Mouse (Mus musculus) heart, adult 2 months (tissue): ENCODE data around the gene Acox2. TPM values are rescaled to one million over a fixed set of nuclear protein-coding genes. Genes with fewer than 3 reads are reported as not detected.

Source experiments
- DNase-seq, 2 experiments: peaks; one replicate each; pipeline ENCODE4 v3.0.0; 2021
- H3K27ac ChIP-seq: fragments of 200-600 bp; 2 replicates; pipeline ENCODE4 v1.8.1; 2022
- H3K27me3 ChIP-seq: fragments of 200-500 bp; 2 replicates; pipeline ENCODE4 v1.6.1; 2012; ENCODE audit warnings: mild to moderate bottlenecking, low read length, inconsistent platforms, mixed read lengths; ENCODE audit not compliant: control insufficient read depth, insufficient read depth
- H3K36me3 ChIP-seq: fragments of 200-500 bp; 2 replicates; pipeline ENCODE4 v1.6.1; 2012; ENCODE audit warnings: low read length, inconsistent platforms; ENCODE audit not compliant: control insufficient read depth, insufficient read depth
- H3K4me1 ChIP-seq: fragments of 200-500 bp; 2 replicates; pipeline ENCODE4 v1.6.1; 2011; ENCODE audit warnings: low read length; ENCODE audit not compliant: control insufficient read depth, insufficient read depth
- H3K4me3 ChIP-seq: fragments of 200-600 bp; 2 replicates; pipeline ENCODE4 v1.8.1; 2022
- H3K79me2 ChIP-seq: fragments of 200-500 bp; replicated peaks from 2 replicates; pipeline ENCODE4 v1.6.1; 2012; ENCODE audit warnings: mild to moderate bottlenecking, inconsistent platforms, low read length, moderate library complexity, mixed read lengths; ENCODE audit not compliant: control insufficient read depth, insufficient read depth
- H3K9ac ChIP-seq: fragments of 200-500 bp; 2 replicates; pipeline ENCODE4 v1.6.1; 2012; ENCODE audit warnings: low read depth, mild to moderate bottlenecking, control low read depth, inconsistent platforms, low read length, mixed read lengths
- CTCF ChIP-seq: fragments of 200-600 bp; IDR thresholded peaks from 2 replicates; pipeline ENCODE4 v1.8.1; 2022; ENCODE audit warnings: antibody characterized with exemption, mild to moderate bottlenecking, moderate library complexity
- EP300 ChIP-seq: fragments of 200-500 bp; IDR thresholded peaks from 2 replicates; pipeline ENCODE4 v1.6.1; 2011; ENCODE audit warnings: low read depth, low read length, control low read depth; ENCODE audit not compliant: insufficient read depth
- POLR2A ChIP-seq: fragments of 200-500 bp; IDR thresholded peaks from 2 replicates; pipeline ENCODE4 v1.6.1; 2011; ENCODE audit warnings: mild to moderate bottlenecking, low read depth, low read length, control low read depth; ENCODE audit not compliant: insufficient read depth
- WGBS: fragments of 180-500 bp; shearing (Covaris S2); methylation state at CpG from one replicate; pipeline ENCODE4 v1.1.7; 2018; 5-methylcytosine and 5-hydroxymethylcytosine counted together
- intact Hi-C: fragments of 180-260 bp; cut with DNase I; formaldehyde crosslinking; loops from one replicate; pipeline ENCODE4 v1.15.1; 2025
- polyA plus RNA-seq: library from polyadenylated mRNA; depleted of rRNA; stranded (reverse); fragments of >200 nt; gene quantifications from 2 replicates; pipeline ENCODE4 v1.2.3, GENCODE M21; 2012
- total RNA-seq, 2 experiments: library from RNA; stranded (reverse); gene quantifications; 2 replicates each; pipeline ENCODE4 v1.2.3; 2021

Gene Acox2
- total and polyA plus RNA-seq, 3 experiments: 0.34 to 1.3 (median 0.91) TPM

DNA sequence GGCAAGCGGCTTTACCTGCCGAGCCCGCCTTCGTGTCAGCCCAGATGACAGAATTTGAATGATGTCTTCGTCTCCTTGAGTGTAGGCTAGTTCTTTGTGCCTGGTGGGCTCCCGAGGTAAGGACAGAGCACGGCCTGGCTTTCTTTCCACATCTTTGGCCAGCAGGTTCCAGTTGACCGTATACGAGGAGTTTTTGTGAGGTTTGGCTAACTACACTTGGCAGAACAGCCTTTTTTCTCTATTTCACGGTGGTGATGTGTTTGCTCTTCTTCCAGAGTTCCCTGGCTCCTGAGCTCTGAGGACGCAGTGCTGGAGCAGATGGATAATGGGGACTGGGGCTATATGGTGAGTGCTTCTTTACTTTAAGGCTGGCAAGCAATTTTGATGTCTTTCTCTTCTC, 39.3 kb downstream of the Acox2 start:
- H3K27me3 ChIP-seq: no peaks in the 10 kb centered on the region
- 0 out of 2 replicates have a peak, but pooled peaks cover 1% of the 10 kb centered on the region for H3K79me2 ChIP-seq
- no peak for TF ChIP-seq POLR2A
- no peak for TF ChIP-seq EP300
- no peak for TF ChIP-seq CTCF
- 94% methylated on average over 11 of the region's 11 CpGs for WGBS
- intact Hi-C loops: loop anchor here (5.0 kb wide), 2 partner anchors 97 to 122 kb away; partner anchors contain the start of gene Fam107a
- H3K4me1 ChIP-seq: peaks cover 6% of the 10 kb centered on the region
- no peak for DNase-seq
- no peaks in the 10 kb centered on the region; the same call in 1 of the 2 replicates for H3K36me3 ChIP-seq
- no peak overlapping the region for H3K27ac ChIP-seq
- H3K9ac ChIP-seq: no peak overlapping the region
- no peak overlapping the region for H3K4me3 ChIP-seq

- Histone ChIP-seq H3K27ac (no peak overlapping the region), H3K4me3 (no peak overlapping the region), H3K27me3 (no peaks in the 10 kb centered on the region), H3K79me2 (0 out of 2 replicates have a peak, but pooled peaks cover 1% of the 10 kb centered on the region), H3K9ac (no peak overlapping the region), H3K36me3 (no peaks in the 10 kb centered on the region; the same call in 1 of the 2 replicates), H3K4me1 (peaks cover 6% of the 10 kb centered on the region)
- no peak for TF ChIP-seq POLR2A
- no peak for TF ChIP-seq CTCF
- TF ChIP-seq EP300: no peak
- DNase-seq: no peak
- intact Hi-C loops: loop anchor here (5.0 kb wide), 2 partner anchors 98 to 123 kb away; partner anchors contain the start of gene Fam107a
- 66% methylated on average over 10 of the region's 10 CpGs for WGBS
These were observed 40.3 kb downstream of the Acox2 start for GRCm38 (mm10) chr14:8218730-8219380.

DNA sequence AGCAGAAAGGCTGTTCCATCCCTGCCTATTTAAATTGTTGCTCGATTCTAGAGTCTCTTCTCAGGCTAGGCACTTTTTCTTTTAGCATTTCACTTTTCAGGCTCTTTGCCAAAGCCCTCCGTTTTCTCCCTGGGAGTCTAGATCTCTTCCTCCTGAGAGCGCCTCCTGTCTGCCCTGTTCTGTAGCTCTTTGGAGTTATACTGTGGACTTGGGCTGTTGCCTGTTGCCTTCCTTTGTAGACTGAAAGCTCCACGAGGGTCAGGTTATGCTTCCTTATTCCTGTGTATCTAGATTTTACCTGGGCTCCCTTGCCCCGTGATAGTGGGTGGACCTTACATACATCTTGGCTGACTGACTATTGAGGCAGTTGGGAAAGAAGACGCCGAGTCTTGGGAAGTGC, 40.9 kb downstream of the Acox2 start:
- Histone ChIP-seq H3K36me3 (no peaks in the 10 kb centered on the region; the same call in 1 of the 2 replicates), H3K27me3 (no peaks in the 10 kb centered on the region), H3K79me2 (0 out of 2 replicates have a peak, but pooled peaks cover 1% of the 10 kb centered on the region), H3K9ac (no peak overlapping the region), H3K27ac (no peak overlapping the region), H3K4me3 (no peak overlapping the region), H3K4me1 (peaks cover 6% of the 10 kb centered on the region)
- WGBS: 78% methylated on average over 7 of the region's 7 CpGs
- intact Hi-C loops: loop anchor here (5.0 kb wide), 2 partner anchors 99 to 124 kb away; partner anchors contain the start of gene Fam107a
- TF ChIP-seq POLR2A (no peak), CTCF (no peak), EP300 (no peak)
- no peak for DNase-seq

DNA sequence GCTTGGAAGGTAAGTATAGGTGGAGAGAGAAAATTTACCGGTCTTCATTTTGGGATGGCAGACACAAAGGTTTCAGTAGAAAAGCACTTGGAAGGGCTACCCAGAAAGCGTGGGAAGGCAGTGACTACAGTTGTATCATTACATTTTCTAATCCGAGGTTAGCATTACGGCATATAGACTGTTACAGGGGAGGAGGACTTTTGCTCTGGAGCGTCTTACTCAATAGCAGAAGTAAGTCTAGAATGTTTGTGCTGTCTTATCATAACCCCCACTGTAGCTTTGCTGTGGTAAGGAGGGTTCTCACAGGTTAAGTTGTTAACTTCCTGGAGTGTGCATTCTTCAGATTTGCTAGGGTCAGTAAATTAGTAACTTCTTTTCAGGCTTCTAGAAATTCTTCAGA, 43.1 kb downstream of the Acox2 start:
- H3K27ac ChIP-seq: no peak overlapping the region
- H3K9ac ChIP-seq: no peak overlapping the region
- H3K36me3 ChIP-seq: no peaks in the 10 kb centered on the region
- no peaks in the 10 kb centered on the region for H3K27me3 ChIP-seq
- TF ChIP-seq EP300 (no peak), POLR2A (no peak)
- H3K4me3 ChIP-seq: no peak overlapping the region
- WGBS: 82% methylated on average over 5 of the region's 5 CpGs
- 0 out of 2 replicates have a peak, but pooled peaks cover 1% of the 10 kb centered on the region for H3K79me2 ChIP-seq
- DNase-seq: no peak
- H3K4me1 ChIP-seq: peaks cover 6% of the 10 kb centered on the region
- intact Hi-C loops: loop anchor here (5.0 kb wide), 2 partner anchors 101 to 126 kb away; partner anchors contain the start of gene Fam107a

- 32% methylated on average over 21 of the region's 21 CpGs for WGBS
- peak in 1 of 2 experiments; percentile 9 for DNase-seq
- no peaks in the 10 kb centered on the region for H3K27me3 ChIP-seq
- H3K79me2 ChIP-seq: 0 out of 2 replicates have a peak, but pooled peaks cover 1% of the 10 kb centered on the region
- peak overlapping the region; percentile 89; the same call in 1 of the 2 replicates for H3K4me3 ChIP-seq
- peak; percentile 14; the same call in 1 of the 2 replicates for TF ChIP-seq CTCF
- no peak for TF ChIP-seq EP300
- no peak for TF ChIP-seq POLR2A
- H3K9ac ChIP-seq: no peak overlapping the region
- H3K4me1 ChIP-seq: peaks cover 6% of the 10 kb centered on the region
- H3K27ac ChIP-seq: no peak overlapping the region
- H3K36me3 ChIP-seq: no peaks in the 10 kb centered on the region
- intact Hi-C loops: loop anchor here (5.0 kb wide), 2 partner anchors 102 to 127 kb away; partner anchors contain the start of gene Fam107a
These were observed 43.9 kb downstream of the Acox2 start for GRCm38 (mm10) chr14:8215208-8215778.
